Mouse (Mus musculus): ENCODE measurements around the gene Cyp2c40. TPM values are rescaled to one million over a fixed set of nuclear protein-coding genes. Genes with fewer than 3 reads are reported as not detected.

Gene Cyp2c40
- polyA plus RNA-seq, 1 experiment from 2014 or later: not detected

Other genes starting within 250 kb of the Cyp2c40 start
- gene Cyp2c67, start 163.8 kb downstream of the Cyp2c40 start, polyA plus RNA-seq (2014; fragmentation: Nextera tagmentation; extraction: Ambion mirVana): not detected in 2 replicates
- gene Cyp2c68, start 71.8 kb downstream of the Cyp2c40 start, polyA plus RNA-seq (2014; fragmentation: Nextera tagmentation; extraction: Ambion mirVana): not detected in 2 replicates
- not detected in 2 replicates for gene Cyp2c69, start 74.0 kb upstream of the Cyp2c40 start, polyA plus RNA-seq (2014; fragmentation: Nextera tagmentation; extraction: Ambion mirVana)
- gene Cyp2c37, start 179.6 kb upstream of the Cyp2c40 start, polyA plus RNA-seq (2014; fragmentation: Nextera tagmentation; extraction: Ambion mirVana): not detected in 2 replicates